Mouse (Mus musculus): ENCODE measurements around the gene Cldn4. TPM values are rescaled to one million over a fixed set of nuclear protein-coding genes. Genes with fewer than 3 reads are reported as not detected.

Cldn4 gene
- polyA plus RNA-seq (2012; rRNA removed), result 0.08 and 0.32 TPM in 2 replicates

DNA sequence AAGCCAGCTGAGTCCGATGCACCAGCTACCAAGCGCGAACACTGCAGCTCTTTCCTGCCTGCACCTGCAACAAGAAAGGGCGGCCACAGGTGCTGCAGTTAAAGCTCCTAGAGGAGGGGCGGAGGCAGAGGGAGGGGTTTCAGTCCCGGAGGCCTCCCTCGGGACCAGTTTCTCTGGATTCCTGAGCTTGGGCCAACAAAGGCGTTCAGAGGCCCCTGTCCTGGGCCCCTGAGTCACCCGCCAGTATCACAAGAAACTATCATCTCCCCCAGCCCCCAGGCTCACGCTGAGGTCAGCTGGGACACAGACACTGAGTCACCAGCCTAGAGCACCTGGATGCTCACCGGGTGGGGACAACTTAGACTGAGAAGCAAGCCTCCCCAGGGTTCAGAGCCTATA is at the start of gene Cldn4:
Gene Cldn4, minus strand, starts transcription at position 78 of the 399 bp plus-strand sequence.
- DNase-seq (ENCODE audit: extremely low spot score in 1 of 2, low spot score in 1 of 2), result no peak

- DNase-seq (ENCODE audit: extremely low spot score in 1 of 2, low spot score in 1 of 2), result no peak
Measured at GRCm38 (mm10) chr5:134992566-134992965, 45.8 kb upstream of the Cldn4 start.

GRCm38 (mm10) chr5:134989741-134990140 is 43.0 kb upstream of the Cldn4 start:
- no peak for DNase-seq (ENCODE audit: extremely low spot score in 1 of 2, low spot score in 1 of 2)

GRCm38 (mm10) chr5:134989166-134989565 is 42.4 kb upstream of the Cldn4 start:
- no peak for DNase-seq (ENCODE audit: extremely low spot score in 1 of 2, low spot score in 1 of 2)

GRCm38 (mm10) chr5:134986298-134987268 is 39.8 kb upstream of the Cldn4 start:
- no peak for DNase-seq (ENCODE audit: extremely low spot score in 1 of 2, low spot score in 1 of 2)

DNA sequence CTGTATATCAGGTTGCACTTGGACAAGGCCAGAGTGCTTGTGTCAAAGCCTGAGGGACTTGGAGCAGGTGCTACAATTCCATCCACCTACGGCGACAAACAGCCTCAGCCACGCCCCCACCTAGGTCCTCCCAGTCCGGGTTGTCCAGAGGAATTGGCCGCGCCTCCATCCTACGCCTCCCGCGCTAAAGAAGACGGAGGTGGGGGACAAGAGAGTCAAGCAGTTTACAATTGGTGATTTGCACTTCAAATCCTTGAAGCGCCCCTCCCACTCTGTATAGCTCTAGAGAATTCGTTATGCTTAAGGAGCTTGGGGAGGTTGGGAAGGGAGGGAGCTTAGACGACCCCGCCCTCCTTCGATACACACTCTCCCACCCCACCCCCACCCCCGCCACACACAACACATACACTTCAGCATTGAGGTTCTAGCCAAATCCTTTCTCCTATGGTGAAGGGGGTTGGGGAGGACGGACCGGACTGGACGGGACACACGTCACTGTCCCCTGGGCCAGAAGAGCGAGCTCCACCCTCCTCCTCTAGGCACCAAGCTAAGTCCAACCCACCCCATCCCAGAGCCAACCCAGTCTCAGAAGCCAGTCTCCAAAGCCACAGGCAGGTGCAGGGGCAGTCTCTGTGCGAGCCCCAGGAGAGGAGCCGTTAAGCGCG is 39.0 kb upstream of the Cldn4 start, which contains the start of gene Cldn3:
Gene Cldn3, plus strand, starts transcription at position 582 of the 665 bp plus-strand sequence.
- no peak for DNase-seq (ENCODE audit: extremely low spot score in 1 of 2, low spot score in 1 of 2)

GRCm38 (mm10) chr5:134983771-134984170 is 37.0 kb upstream of the Cldn4 start:
- DNase-seq (ENCODE audit: extremely low spot score in 1 of 2, low spot score in 1 of 2), result no peak

DNA sequence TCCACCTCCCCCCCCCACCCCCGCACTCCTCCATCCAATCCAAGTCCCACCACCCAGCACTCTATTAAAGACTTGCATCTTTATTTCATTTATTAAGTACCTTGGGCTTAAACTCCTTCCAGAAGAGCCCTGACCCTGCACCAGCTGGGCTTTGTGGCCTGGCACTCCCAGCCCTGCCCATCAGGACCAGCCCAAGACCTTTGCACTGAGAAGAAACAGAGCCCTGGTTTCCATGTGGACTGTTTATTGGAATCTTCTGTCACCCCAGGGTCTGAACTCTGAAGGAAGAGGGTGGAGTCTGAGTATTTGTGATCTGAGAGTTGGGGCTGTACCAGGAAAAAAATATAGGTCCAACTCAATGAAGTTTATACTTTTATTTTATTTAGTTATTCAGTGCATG is 36.4 kb upstream of the Cldn4 start:
- DNase-seq (ENCODE audit: extremely low spot score in 1 of 2, low spot score in 1 of 2), result no peak

DNA sequence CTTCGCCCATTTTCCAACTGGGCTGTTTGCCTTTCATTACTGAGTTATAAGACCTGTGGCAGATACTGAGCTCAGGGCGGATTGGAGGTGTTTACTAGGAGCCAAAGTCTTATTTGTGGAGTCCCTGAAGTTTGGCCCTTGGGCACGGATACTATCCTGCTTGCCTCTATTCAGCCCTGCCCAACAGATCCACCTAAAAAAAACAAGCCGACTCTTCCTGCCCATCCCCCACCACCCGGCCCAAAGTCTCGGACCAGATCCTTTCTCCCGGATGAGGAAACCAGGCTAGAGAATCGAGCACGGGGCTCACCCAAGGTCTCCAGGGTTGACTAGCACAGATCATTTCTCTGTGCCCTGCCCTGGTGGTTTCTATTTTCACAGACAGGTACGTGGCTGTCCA is 34.4 kb upstream of the Cldn4 start:
- DNase-seq (ENCODE audit: extremely low spot score in 1 of 2, low spot score in 1 of 2), result no peak

GRCm38 (mm10) chr5:134977837-134978236 is 31.1 kb upstream of the Cldn4 start:
- no peak for DNase-seq (ENCODE audit: extremely low spot score in 1 of 2, low spot score in 1 of 2)

DNA sequence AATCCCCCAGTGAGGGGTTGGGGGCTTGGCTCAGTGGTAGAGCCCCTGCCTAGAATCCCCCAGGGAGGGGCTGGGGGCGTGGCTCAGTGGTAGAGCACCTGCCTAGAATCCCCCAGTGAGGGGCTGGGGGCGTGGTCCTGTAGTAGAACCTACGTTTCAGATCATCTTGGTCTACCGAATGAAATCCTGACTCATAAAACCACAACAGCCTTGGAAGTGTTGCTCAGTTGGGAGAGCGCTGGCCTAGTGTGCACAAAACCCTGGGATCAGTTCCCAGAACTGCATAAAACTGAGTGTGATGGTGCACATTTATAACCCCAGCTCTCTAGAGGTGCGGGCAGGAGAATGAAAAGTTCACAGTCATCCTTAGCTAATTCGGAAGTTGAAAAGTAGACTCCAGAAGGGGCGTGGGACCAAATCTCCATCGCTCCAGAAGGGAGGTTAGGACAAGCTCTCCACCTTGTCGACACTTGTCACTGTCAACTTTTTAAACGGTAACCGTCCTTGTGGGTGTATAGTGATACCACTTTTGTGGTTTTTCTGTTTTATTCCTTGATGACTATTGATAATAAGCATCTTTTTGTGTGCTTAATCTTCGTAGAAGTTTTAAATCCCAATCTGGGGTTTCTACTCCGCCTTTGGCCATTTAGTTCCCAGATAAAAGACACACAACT is 30.0 kb upstream of the Cldn4 start:
- DNase-seq (ENCODE audit: extremely low spot score in 1 of 2, low spot score in 1 of 2), result no peak

DNA sequence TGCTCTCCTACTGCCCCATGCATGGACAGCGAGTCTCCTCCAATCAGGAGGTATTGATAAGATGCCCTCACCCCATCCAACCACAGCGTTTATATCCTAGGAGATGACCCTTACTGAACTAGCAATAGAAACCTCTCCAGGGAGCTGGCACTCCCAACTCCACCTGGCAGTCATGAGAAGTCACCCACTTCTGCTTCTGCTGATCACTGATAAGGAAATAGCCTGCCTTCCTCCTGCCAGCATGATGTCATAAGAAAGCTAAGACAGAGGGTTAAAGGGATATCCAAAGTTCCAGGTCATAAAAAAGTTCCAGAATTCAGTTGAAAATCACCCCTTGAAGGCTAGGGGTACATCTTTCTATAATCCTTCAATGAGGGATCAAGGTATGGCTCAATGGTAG is 29.4 kb upstream of the Cldn4 start:
- no peak for DNase-seq (ENCODE audit: extremely low spot score in 1 of 2, low spot score in 1 of 2)

- no peak for DNase-seq (ENCODE audit: extremely low spot score in 1 of 2, low spot score in 1 of 2)
Measured at GRCm38 (mm10) chr5:134974921-134975320, 28.2 kb upstream of the Cldn4 start.

DNA sequence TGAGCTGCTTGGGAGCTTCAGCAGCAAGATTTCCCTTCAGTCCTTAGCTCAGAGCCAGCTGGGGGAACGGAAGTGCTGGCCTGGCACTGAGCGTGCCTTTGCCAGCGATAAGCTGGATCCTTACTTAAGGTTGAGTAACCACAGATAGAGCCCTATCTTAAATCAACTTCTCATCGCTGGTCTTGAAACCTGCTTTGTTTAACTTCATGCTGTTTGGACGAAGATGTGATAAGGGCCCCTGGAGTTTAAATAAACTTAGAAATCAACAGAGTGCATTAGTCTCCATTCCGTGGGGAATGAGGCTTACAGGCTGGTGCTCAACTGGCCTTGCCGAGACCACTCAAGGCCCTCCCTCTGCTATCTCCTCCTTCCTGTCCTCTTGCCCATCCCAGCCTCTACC is 27.6 kb upstream of the Cldn4 start:
- no peak for DNase-seq (ENCODE audit: extremely low spot score in 1 of 2, low spot score in 1 of 2)

GRCm38 (mm10) chr5:134973526-134973925 is 26.8 kb upstream of the Cldn4 start:
- DNase-seq (ENCODE audit: extremely low spot score in 1 of 2, low spot score in 1 of 2), result no peak

GRCm38 (mm10) chr5:134973081-134973480 is 26.3 kb upstream of the Cldn4 start:
- DNase-seq (ENCODE audit: extremely low spot score in 1 of 2, low spot score in 1 of 2), result no peak

GRCm38 (mm10) chr5:134970671-134971070 is 23.9 kb upstream of the Cldn4 start:
- no peak for DNase-seq (ENCODE audit: extremely low spot score in 1 of 2, low spot score in 1 of 2)

DNA sequence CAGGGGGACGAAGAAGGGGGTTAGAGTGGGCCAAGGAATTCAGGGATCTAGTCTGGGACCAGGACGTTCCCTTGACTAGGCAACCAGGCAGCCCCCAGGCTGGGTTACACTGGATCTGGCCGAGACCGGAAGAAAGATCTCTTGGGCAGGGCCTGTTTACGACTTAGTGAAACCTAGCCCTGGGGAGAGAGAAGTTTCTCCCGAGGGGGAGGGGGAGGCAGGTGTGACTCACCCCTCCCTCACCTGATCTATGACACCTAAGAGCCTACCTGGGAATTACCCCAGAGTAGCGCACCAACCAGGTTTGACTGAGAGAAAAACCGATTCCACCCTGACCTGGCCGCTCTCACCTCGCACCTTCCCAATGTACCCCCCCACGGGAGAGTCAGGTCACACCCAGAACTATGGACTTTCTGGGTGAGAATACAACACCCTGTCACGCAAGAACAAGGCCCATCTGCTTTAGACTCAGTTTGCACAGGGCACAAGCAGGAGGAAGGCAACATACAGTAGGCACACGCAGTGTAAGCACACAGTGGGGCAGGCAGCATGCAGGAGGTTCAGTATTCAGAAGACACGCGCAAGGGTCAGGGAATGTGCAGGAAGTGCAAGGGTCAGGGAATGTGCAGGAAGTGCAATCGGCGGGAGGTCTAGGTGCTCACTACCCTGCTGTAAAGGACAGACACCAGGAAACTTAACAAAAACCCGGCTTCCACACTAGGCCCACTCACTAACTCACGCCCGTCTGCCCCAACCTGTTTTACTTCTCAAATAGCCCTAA is 20.6 kb upstream of the Cldn4 start:
- no peak for DNase-seq (ENCODE audit: extremely low spot score in 1 of 2, low spot score in 1 of 2)

DNA sequence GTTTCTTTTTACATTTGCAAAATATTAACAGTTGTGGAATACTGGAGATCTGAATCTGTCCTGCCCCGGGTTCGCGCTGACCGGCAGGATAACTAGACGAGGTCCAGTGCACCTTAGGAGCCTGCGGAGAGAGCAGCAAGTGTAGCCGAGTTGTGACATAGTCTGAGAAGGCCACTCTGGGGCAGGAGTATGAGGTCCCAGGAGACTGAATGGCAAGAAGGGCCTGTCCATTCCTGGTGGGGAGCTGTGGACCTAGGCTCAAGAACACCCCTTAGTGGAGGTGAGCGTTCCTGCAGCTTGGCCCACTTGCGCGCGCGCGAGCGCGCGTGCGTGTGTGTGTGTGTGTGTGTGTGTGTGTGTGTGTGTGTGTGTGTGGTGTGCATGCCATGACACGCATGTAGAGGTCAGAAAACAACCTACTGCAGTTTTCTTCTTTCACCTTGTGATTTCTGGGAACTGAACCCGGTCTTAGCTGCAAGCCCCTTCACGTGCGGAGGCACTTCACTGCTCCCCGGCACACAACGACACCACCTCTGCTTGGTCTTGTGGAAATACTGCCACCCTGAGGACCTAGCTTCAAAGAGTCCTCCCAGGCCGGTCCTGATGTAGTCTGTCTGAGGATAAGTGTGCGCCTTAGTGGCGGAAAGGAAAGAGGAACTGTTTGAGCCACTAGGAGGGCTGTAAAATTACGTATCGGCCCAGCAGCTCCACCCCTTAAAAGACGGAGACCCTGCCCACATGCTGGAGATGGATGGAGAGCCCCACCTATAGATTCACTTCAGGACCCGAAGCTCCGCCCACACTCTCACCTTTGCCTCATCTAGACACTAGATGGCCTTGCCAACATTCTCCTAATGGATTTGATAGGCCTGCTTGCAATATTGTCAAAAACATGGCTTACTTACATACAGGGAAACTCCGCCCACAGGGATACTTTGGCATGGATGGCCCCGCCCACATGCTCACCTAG is 19.4 kb upstream of the Cldn4 start:
- peak in 1 of 2 experiments; percentile 15 for DNase-seq (ENCODE audit: extremely low spot score in 1 of 2, low spot score in 1 of 2)

All from frontal cortex, adult 2 months (tissue).